Mouse (Mus musculus): Measurements from ENCODE around the gene Snx29.

GRCm38 (mm10) chr16:11750605-11751004 is 427.9 kb downstream of the Snx29 start:
- TF ChIP-seq GATA1 (IDR thresholded peaks at IDR 0.05; ENCODE audit: low read length) (no peak), TAL1 (IDR thresholded peaks at IDR 0.05; ENCODE audit: low read length) (no peak)

Data from erythroblast, embryonic 14.5 days (primary cell).